Mouse (Mus musculus) layer of hippocampus, adult 11-12 months (tissue): ENCODE measurements at regions not wholly inside any gene's neighbourhood (a gene's known extent, or its start where the extent isn't known, plus 50 kb on each side); places are given as distances from the start of the nearest gene placed in this dataset.

Source experiments
- DNase-seq: peaks from one replicate; pipeline ENCODE4 v3.0.0; 2022; ENCODE audit warnings: low spot score

DNA sequence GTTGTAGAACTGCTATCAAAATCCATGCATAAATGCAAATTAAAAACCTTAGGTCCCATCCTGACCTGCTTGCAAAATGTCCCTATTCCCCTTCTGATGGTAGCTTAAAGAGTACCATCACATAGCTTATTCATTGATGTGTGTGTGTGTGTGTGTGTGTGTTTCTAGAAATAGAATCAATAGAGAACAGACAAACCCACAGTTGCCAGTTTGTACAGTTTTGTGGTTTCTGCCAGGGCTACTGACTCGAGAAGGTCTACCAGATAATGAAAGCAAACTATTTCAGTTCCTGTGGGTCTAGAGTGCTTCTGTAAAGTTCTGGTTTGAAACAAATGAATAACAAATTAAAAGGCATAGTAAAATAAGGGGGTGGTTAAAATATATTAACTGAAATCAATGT, 391.5 kb upstream of the Mef2c start:
- DNase-seq: no peak

DNA sequence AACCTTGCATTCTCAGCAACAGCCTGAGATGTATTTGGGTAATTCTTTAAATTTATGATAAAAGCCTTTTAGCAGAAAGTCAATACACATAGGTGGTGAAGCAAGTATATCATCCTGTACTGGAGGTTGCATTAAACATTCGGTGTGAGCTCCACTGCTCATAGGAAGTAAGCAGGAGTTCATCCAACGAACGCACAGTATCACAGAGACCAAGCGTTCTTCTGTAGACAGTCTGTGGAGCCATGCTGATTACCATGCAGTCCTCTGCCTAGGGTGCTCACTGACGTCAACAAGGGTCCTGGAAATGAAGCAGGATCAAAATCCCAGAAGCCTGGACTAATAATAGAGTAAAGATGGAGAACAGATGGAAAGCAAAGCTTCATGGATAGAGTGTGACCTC, 391.1 kb upstream of the Mef2c start:
- no peak for DNase-seq

- DNase-seq: no peak
Observed at GRCm38 (mm10) chr13:83113808-83114207, 390.0 kb upstream of the Mef2c start.

DNA sequence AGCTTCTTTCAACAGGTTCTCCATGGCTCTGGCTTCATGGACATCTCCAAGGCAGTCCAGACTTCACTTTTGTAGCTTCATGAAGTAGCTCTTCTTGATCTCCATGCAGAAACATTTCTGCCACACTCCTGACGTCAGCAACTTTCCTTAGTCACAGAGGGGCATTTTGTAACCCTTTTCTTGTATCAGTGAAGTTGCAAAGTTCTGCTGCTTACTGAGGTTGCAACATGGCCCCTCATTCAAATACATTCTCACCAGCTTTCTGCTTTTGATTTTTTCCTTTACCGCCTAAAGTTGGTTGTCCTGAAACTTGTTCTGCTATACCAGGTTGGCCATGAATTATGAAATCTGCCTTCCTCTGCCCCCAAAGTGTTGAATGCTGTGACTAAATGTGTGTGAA, 389.4 kb upstream of the Mef2c start:
- DNase-seq: no peak

- no peak for DNase-seq
Observed at GRCm38 (mm10) chr13:83115691-83116090, 388.1 kb upstream of the Mef2c start.

- DNase-seq: no peak
Observed at GRCm38 (mm10) chr13:83120343-83120742, 383.5 kb upstream of the Mef2c start.

GRCm38 (mm10) chr13:83123596-83123995, 380.2 kb upstream of the Mef2c start:
- DNase-seq: no peak

- no peak for DNase-seq
Observed at GRCm38 (mm10) chr13:83124651-83125050, 379.2 kb upstream of the Mef2c start.

DNA sequence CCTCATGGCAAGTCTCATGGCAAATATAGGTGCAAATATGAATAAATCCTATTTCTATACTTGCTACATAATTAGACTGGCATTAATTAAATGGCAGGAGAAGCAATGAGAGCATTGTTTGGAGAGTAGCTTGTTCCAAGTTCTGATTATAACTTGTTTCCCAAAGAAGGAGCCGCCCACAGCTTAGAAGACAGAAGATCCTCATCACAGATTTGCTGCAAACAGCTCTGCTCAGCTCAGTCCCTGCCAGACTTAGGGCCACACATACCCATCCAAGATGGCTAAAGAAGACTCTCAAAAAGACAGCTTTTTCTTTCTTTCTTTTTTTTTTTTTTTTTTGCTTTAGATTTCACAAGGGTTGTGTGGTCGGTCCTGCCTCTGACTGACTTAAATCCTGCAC, 377.4 kb upstream of the Mef2c start:
- no peak for DNase-seq

GRCm38 (mm10) chr13:83131129-83131981, 372.5 kb upstream of the Mef2c start:
- DNase-seq: no peak

- no peak for DNase-seq
Observed at GRCm38 (mm10) chr13:83131982-83132354, 371.9 kb upstream of the Mef2c start.

DNA sequence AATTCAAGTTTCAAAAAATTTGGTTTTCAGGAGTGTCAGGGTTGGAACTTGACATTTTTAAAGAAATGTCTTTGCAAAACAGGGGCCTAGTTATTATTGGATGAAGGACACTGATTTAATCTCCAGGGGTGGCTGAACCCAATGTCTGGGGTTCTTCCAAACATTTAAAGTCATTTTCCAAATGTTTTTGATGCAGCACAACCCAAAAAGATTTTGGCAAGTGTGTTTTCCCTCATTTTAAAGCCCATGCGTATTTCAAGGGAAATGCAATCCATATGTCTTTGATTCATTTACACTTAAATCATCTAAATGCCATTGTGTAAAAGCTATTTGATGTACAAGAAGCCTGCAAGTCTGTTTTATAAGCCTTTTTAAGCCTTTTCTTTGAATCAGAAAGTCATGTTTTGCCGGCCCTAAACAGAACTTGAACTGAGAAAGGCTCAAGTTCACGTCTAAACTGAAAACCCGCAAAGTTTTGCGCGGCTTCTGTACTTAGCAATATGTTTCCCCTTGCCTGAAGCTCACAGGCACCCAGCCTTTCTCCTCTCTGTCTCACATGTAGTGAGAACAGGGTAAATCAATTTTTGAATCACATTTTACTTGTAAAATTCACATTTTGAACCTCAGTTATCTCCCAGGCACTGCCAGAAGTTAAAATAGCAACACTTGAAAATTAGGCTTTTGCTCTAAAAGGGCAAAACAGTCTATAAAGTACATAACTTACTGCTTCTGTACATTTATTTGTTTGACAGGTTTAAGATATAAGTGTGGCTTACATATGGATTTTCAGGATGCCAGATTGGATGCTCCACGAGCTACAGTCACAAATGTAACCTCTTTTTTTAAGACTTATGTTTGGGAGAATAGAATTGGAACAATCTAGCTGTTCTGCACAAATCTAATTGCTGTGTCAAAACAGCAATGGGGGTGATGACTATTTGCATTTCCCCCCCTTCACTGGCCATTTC, 370.9 kb upstream of the Mef2c start:
- DNase-seq: no peak

- no peak for DNase-seq
Observed at GRCm38 (mm10) chr13:83143316-83143715, 360.5 kb upstream of the Mef2c start.

GRCm38 (mm10) chr13:83154626-83155124, 349.2 kb upstream of the Mef2c start:
- no peak for DNase-seq

GRCm38 (mm10) chr13:83159969-83160368, 343.9 kb upstream of the Mef2c start:
- no peak for DNase-seq

- peak; percentile 19 for DNase-seq
Observed at GRCm38 (mm10) chr13:83162761-83163160, 341.1 kb upstream of the Mef2c start.

- no peak for DNase-seq
Observed at GRCm38 (mm10) chr13:83175086-83175485, 328.7 kb upstream of the Mef2c start.

GRCm38 (mm10) chr13:83201931-83202671, 301.7 kb upstream of the Mef2c start:
- no peak for DNase-seq

DNA sequence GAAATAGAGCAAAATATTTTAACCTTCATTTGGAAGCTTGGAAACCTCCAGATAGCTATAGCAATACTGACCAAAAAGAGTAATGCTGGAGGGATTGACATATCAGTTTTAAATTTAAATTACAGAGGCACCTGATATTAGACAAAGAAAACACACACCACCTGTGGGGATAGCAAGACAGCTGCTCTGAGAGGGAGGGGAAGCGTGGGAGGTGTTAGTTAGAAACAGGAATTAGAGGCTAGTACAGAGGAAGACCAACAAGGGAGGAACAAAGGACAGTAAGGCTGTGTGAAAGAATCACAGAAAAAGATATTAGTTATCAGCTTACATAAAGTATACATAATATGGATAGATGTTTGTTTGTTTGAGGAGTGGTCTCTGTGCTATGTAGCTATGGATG, 297.2 kb upstream of the Mef2c start:
- no peak for DNase-seq

GRCm38 (mm10) chr13:83207513-83207912, 296.3 kb upstream of the Mef2c start:
- DNase-seq: no peak

GRCm38 (mm10) chr13:83208111-83208510, 295.7 kb upstream of the Mef2c start:
- no peak for DNase-seq

DNA sequence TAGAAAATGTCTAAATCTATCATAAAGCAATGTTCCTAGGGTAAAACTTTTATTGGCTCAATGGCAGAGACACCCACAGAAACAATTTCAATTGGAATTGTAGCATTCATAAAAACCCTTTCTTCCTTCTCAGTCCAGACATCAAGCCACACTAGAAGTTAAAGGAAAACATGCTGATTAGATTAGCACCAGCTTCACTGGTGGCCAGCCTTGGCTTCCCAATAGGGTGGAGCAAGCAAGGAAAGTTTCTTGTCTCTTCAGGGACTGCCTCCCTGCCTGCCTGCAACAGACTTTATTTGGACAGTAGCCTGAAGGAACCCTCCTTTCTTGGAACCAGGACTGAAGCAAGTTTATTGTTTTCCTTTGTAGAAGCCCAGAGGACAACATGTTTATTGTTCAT, 289.0 kb upstream of the Mef2c start:
- no peak for DNase-seq
